Mouse (Mus musculus): ENCODE results near the gene Eif4h. TPM values are rescaled to one million over a fixed set of nuclear protein-coding genes. Genes with fewer than 3 reads are reported as not detected.

Gene Eif4h
- polyA plus RNA-seq, 1 experiment from 2014 or later = 326 TPM

- no peaks in the 10 kb centered on the region for H3K27me3 ChIP-seq (ENCODE audit: control insufficient read depth, insufficient read depth, low read length)
These were observed 1.4 kb downstream of the Eif4h start for GRCm38 (mm10) chr5:134637820-134638367.

DNA sequence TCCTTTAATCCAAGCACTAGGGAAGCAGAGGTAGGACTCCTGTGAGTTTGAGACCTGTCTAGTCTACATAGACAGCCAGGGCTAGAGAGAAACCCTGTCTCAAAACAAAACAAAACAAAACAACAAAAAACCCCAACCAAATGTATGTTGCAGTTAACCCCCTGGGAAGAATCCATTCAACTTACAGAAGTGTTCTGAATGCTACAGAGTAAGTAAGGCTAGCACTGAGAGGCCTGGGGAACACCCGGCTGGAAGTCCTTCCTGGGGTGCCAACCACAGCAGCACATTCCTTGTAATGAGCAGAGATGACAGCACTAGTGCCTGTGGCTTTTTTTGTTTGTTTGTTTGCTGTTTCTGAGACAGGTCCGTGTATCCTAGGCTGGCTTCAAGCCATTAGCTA is 6.4 kb downstream of the Eif4h start:
- WGBS = 66% methylated on average over 2 of the region's 2 CpGs
- Histone ChIP-seq H3K9ac (ENCODE audit: low read length) (no peak overlapping the region), H3K4me1 (ENCODE audit: control insufficient read depth in 2 of 2, insufficient read depth in 2 of 2, low read length in 2 of 2) (peaks cover 2 to 28% of the 10 kb centered on the region in 2 experiments), H3K27ac (replicated peaks in 1 of 2; ENCODE audit: control insufficient read depth in 1 of 2, insufficient read depth in 1 of 2, low read depth in 2 of 2, low read length in 2 of 2) (no peak overlapping the region), H3K4me3 (ENCODE audit: control insufficient read depth in 1 of 2, insufficient read depth in 1 of 2, low read depth in 1 of 2, low read length in 2 of 2) (no peak overlapping the region), H3K36me3 (ENCODE audit: control insufficient read depth, insufficient read depth, low read length) (peaks cover 73% of the 10 kb centered on the region), H3K4me2 (ENCODE audit: low read length) (no peak overlapping the region), H3K27me3 (ENCODE audit: control insufficient read depth, insufficient read depth, low read length) (no peaks in the 10 kb centered on the region), H3K9me3 (ENCODE audit: control insufficient read depth, low read length) (no peaks in the 10 kb centered on the region)
- ATAC-seq (ENCODE audit: insufficient number of reproducible peaks, insufficient read depth, low FRiP score, low read depth) = no peak

More at GRCm38 (mm10) chr5:134637820-134638367, 1.4 kb downstream of the Eif4h start:
- Histone ChIP-seq H3K27ac (replicated peaks in 1 of 2; ENCODE audit: control insufficient read depth in 1 of 2, insufficient read depth in 1 of 2, low read depth in 2 of 2, low read length in 2 of 2) (peak overlapping the region; percentile 92 to 93; a peak in 2 of 4 replicates), H3K36me3 (ENCODE audit: control insufficient read depth, insufficient read depth, low read length) (peaks cover 36% of the 10 kb centered on the region), H3K4me3 (ENCODE audit: control insufficient read depth in 1 of 2, insufficient read depth in 1 of 2, low read depth in 1 of 2, low read length in 2 of 2) (peak overlapping the region; percentile 93 to 99), H3K9ac (ENCODE audit: low read length) (peak overlapping the region; percentile 99), H3K4me2 (ENCODE audit: low read length) (peak overlapping the region; percentile 75), H3K4me1 (ENCODE audit: control insufficient read depth in 2 of 2, insufficient read depth in 2 of 2, low read length in 2 of 2) (peaks cover 2 to 17% of the 10 kb centered on the region in 2 experiments), H3K9me3 (ENCODE audit: control insufficient read depth, low read length) (no peaks in the 10 kb centered on the region)
- WGBS = 25% methylated on average over 5 of the region's 5 CpGs
- no peak for ATAC-seq (ENCODE audit: insufficient number of reproducible peaks, insufficient read depth, low FRiP score, low read depth)

GRCm38 (mm10) chr5:134630835-134631234 is 8.5 kb downstream of the Eif4h start:
- peaks cover 80% of the 10 kb centered on the region for H3K36me3 ChIP-seq (ENCODE audit: control insufficient read depth, insufficient read depth, low read length)
- no peaks in the 10 kb centered on the region for H3K9me3 ChIP-seq (ENCODE audit: control insufficient read depth, low read length)

GRCm38 (mm10) chr5:134629508-134629907 is 9.8 kb downstream of the Eif4h start:
- H3K27ac ChIP-seq (replicated peaks in 1 of 2; ENCODE audit: control insufficient read depth in 1 of 2, insufficient read depth in 1 of 2, low read depth in 2 of 2, low read length in 2 of 2) = no peak overlapping the region
- H3K4me3 ChIP-seq (ENCODE audit: control insufficient read depth in 1 of 2, insufficient read depth in 1 of 2, low read depth in 1 of 2, low read length in 2 of 2) = no peak overlapping the region
- no peaks in the 10 kb centered on the region for H3K9me3 ChIP-seq (ENCODE audit: control insufficient read depth, low read length)
- no peaks in the 10 kb centered on the region for H3K27me3 ChIP-seq (ENCODE audit: control insufficient read depth, insufficient read depth, low read length)
- peak overlapping the region; percentile 5; the same call in 1 of the 2 replicates for H3K9ac ChIP-seq (ENCODE audit: low read length)
- peaks cover 83% of the 10 kb centered on the region for H3K36me3 ChIP-seq (ENCODE audit: control insufficient read depth, insufficient read depth, low read length)
- 20% methylated on average over 4 of the region's 4 CpGs for WGBS
- H3K4me1 ChIP-seq (ENCODE audit: control insufficient read depth in 2 of 2, insufficient read depth in 2 of 2, low read length in 2 of 2) = peaks cover 0 to 23% of the 10 kb centered on the region in 2 experiments; a peak in 3 of 4 replicates
- H3K4me2 ChIP-seq (ENCODE audit: low read length) = no peak overlapping the region
- no peak for ATAC-seq (ENCODE audit: insufficient number of reproducible peaks, insufficient read depth, low FRiP score, low read depth)

More at GRCm38 (mm10) chr5:134630835-134631234, 8.5 kb downstream of the Eif4h start:
- ATAC-seq (ENCODE audit: insufficient number of reproducible peaks, insufficient read depth, low FRiP score, low read depth) = no peak
- Histone ChIP-seq H3K4me1 (ENCODE audit: control insufficient read depth in 2 of 2, insufficient read depth in 2 of 2, low read length in 2 of 2) (peaks cover 0 to 23% of the 10 kb centered on the region in 2 experiments; a peak in 3 of 4 replicates), H3K4me2 (ENCODE audit: low read length) (no peak overlapping the region), H3K9ac (ENCODE audit: low read length) (no peak overlapping the region), H3K4me3 (ENCODE audit: control insufficient read depth in 1 of 2, insufficient read depth in 1 of 2, low read depth in 1 of 2, low read length in 2 of 2) (no peak overlapping the region), H3K27ac (replicated peaks in 1 of 2; ENCODE audit: control insufficient read depth in 1 of 2, insufficient read depth in 1 of 2, low read depth in 2 of 2, low read length in 2 of 2) (no peak overlapping the region), H3K27me3 (ENCODE audit: control insufficient read depth, insufficient read depth, low read length) (no peaks in the 10 kb centered on the region)

DNA sequence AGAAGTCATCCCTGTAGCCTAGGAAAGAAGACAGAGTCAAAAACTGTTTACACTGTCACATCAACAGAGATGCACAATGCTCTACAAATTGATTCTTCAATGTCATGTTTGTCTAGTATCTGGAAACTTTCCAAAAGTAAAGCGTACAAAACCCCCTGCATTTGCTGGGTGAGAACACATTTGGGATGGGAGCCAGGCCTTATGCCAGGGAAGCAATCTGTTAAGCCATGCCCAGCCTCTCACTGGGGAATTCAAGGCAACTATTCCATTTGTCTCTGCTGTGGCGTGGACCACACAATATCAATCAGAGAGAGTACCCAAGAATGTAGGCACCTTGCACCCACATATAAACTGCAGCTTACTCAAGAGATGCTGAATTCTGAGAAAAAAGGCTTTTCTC is 17.2 kb downstream of the Eif4h start:
- Histone ChIP-seq H3K9ac (ENCODE audit: low read length) (no peak overlapping the region), H3K4me3 (ENCODE audit: control insufficient read depth in 1 of 2, insufficient read depth in 1 of 2, low read depth in 1 of 2, low read length in 2 of 2) (no peak overlapping the region), H3K4me1 (ENCODE audit: control insufficient read depth in 2 of 2, insufficient read depth in 2 of 2, low read length in 2 of 2) (peaks cover 2 to 6% of the 10 kb centered on the region in 2 experiments; a peak in 2 of 4 replicates), H3K4me2 (ENCODE audit: low read length) (no peak overlapping the region), H3K36me3 (ENCODE audit: control insufficient read depth, insufficient read depth, low read length) (peaks cover 99% of the 10 kb centered on the region), H3K27me3 (ENCODE audit: control insufficient read depth, insufficient read depth, low read length) (no peaks in the 10 kb centered on the region), H3K9me3 (ENCODE audit: control insufficient read depth, low read length) (no peaks in the 10 kb centered on the region), H3K27ac (replicated peaks in 1 of 2; ENCODE audit: control insufficient read depth in 1 of 2, insufficient read depth in 1 of 2, low read depth in 2 of 2, low read length in 2 of 2) (no peak overlapping the region)
- 81% methylated on average over 2 of the region's 2 CpGs for WGBS
- no peak for ATAC-seq (ENCODE audit: insufficient number of reproducible peaks, insufficient read depth, low FRiP score, low read depth)

- no peak overlapping the region for H3K9ac ChIP-seq (ENCODE audit: low read length)
- H3K36me3 ChIP-seq (ENCODE audit: control insufficient read depth, insufficient read depth, low read length) = peaks cover 95% of the 10 kb centered on the region
- ATAC-seq (ENCODE audit: insufficient number of reproducible peaks, insufficient read depth, low FRiP score, low read depth) = no peak
- WGBS = 82% methylated on average over 16 of the region's 16 CpGs
- no peak overlapping the region for H3K27ac ChIP-seq (replicated peaks in 1 of 2; ENCODE audit: control insufficient read depth in 1 of 2, insufficient read depth in 1 of 2, low read depth in 2 of 2, low read length in 2 of 2)
- H3K4me2 ChIP-seq (ENCODE audit: low read length) = no peak overlapping the region
- no peaks in the 10 kb centered on the region for H3K27me3 ChIP-seq (ENCODE audit: control insufficient read depth, insufficient read depth, low read length)
- no peaks in the 10 kb centered on the region for H3K9me3 ChIP-seq (ENCODE audit: control insufficient read depth, low read length)
- H3K4me3 ChIP-seq (ENCODE audit: control insufficient read depth in 1 of 2, insufficient read depth in 1 of 2, low read depth in 1 of 2, low read length in 2 of 2) = no peak overlapping the region
- peaks cover 2 to 6% of the 10 kb centered on the region in 2 experiments; a peak in 2 of 4 replicates for H3K4me1 ChIP-seq (ENCODE audit: control insufficient read depth in 2 of 2, insufficient read depth in 2 of 2, low read length in 2 of 2)
These were observed 18.1 kb downstream of the Eif4h start for GRCm38 (mm10) chr5:134621099-134621640.

- H3K4me2 ChIP-seq (ENCODE audit: low read length) = no peak overlapping the region
- H3K9me3 ChIP-seq (ENCODE audit: control insufficient read depth, low read length) = no peaks in the 10 kb centered on the region
- WGBS = 90% methylated on average over 9 of the region's 9 CpGs
- H3K36me3 ChIP-seq (ENCODE audit: control insufficient read depth, insufficient read depth, low read length) = peaks cover 95% of the 10 kb centered on the region
- peak overlapping the region in 1 of 2 experiments; percentile 37; a peak in 1 of 4 replicates for H3K27ac ChIP-seq (replicated peaks in 1 of 2; ENCODE audit: control insufficient read depth in 1 of 2, insufficient read depth in 1 of 2, low read depth in 2 of 2, low read length in 2 of 2)
- H3K4me3 ChIP-seq (ENCODE audit: control insufficient read depth in 1 of 2, insufficient read depth in 1 of 2, low read depth in 1 of 2, low read length in 2 of 2) = no peak overlapping the region
- H3K9ac ChIP-seq (ENCODE audit: low read length) = no peak overlapping the region
- H3K27me3 ChIP-seq (ENCODE audit: control insufficient read depth, insufficient read depth, low read length) = no peaks in the 10 kb centered on the region
- ATAC-seq (ENCODE audit: insufficient number of reproducible peaks, insufficient read depth, low FRiP score, low read depth) = no peak
- peaks cover 2 to 6% of the 10 kb centered on the region in 2 experiments; a peak in 2 of 4 replicates for H3K4me1 ChIP-seq (ENCODE audit: control insufficient read depth in 2 of 2, insufficient read depth in 2 of 2, low read length in 2 of 2)
These were observed 18.8 kb downstream of the Eif4h start for GRCm38 (mm10) chr5:134620457-134620856.
